Mouse (Mus musculus) MEL (cell line): ENCODE data around the gene Plxna4. TPM values are rescaled to one million over a fixed set of nuclear protein-coding genes. Genes with fewer than 3 reads are reported as not detected.
A peak's percentile ranks its signal among the peaks of the same experiment; 100 is the strongest.

Experiments used
- DNase-seq: peaks from one replicate; pipeline ENCODE4 v3.0.0; 2011; ENCODE audit warnings: low read depth, low spot score
- H3K27ac ChIP-seq: 2 replicates; pipeline ENCODE4 v1.5.1; 2012; ENCODE audit warnings: low read depth, mild to moderate bottlenecking, control low read depth, low read length, moderate library complexity; ENCODE audit not compliant: control insufficient read depth
- H3K27me3 ChIP-seq, 2 experiments: fragments of 150-350 bp in 1 of 2; sonication (generic) in 1 of 2; 2 replicates each; pipeline ENCODE4 v1.6.1; 2012; ENCODE audit warnings: low read length in 2 of 2, mild to moderate bottlenecking in 2 of 2, improper control_type of control experiment in 1 of 2, moderate library complexity in 1 of 2; ENCODE audit not compliant: insufficient read depth in 2 of 2, control insufficient read depth in 1 of 2
- H3K36me3 ChIP-seq, 2 experiments: 2 replicates each; pipeline ENCODE4 v1.6.1; 2012 to 2014; ENCODE audit warnings: low read length in 2 of 2, improper control_type of control experiment in 1 of 2, inconsistent platforms in 1 of 2, mild to moderate bottlenecking in 1 of 2; ENCODE audit not compliant: insufficient read depth in 2 of 2, control insufficient read depth in 1 of 2
- H3K4me1 ChIP-seq, 2 experiments: fragments of 150-350 bp in 1 of 2; sonication (generic) in 1 of 2; 2 replicates each; pipeline ENCODE4 v1.6.1; 2012; ENCODE audit warnings: low read length in 2 of 2, improper control_type of control experiment in 1 of 2, mild to moderate bottlenecking in 1 of 2; ENCODE audit not compliant: insufficient read depth in 2 of 2, control insufficient read depth in 1 of 2
- H3K4me3 ChIP-seq, 2 experiments: fragments of 150-350 bp in 1 of 2; sonication (generic) in 1 of 2; 2 replicates each; pipeline ENCODE4 v1.5.1; 2012; ENCODE audit warnings: low read depth in 2 of 2, low read length in 2 of 2, mild to moderate bottlenecking in 2 of 2, moderate library complexity in 2 of 2, control low read depth in 1 of 2, improper control_type of control experiment in 1 of 2; ENCODE audit not compliant: control insufficient read depth in 1 of 2, insufficient read depth in 1 of 2
- H3K79me2 ChIP-seq: 2 replicates; pipeline ENCODE4 v1.6.1; 2012; ENCODE audit warnings: mild to moderate bottlenecking, low read length, moderate library complexity; ENCODE audit not compliant: control insufficient read depth, poor library complexity, insufficient read depth
- H3K9ac ChIP-seq: 2 replicates; pipeline ENCODE4 v1.6.1; 2012; ENCODE audit warnings: low read depth, mild to moderate bottlenecking, control low read depth, low read length, moderate library complexity; ENCODE audit not compliant: control insufficient read depth, poor library complexity, severe bottlenecking
- H3K9me3 ChIP-seq: fragments of 150-350 bp; sonication (generic); replicated peaks from 2 replicates; pipeline ENCODE4 v1.6.1; 2012; ENCODE audit warnings: mild to moderate bottlenecking, low read length, improper control_type of control experiment, moderate library complexity; ENCODE audit not compliant: insufficient read depth
- EP300 ChIP-seq, 2 experiments: IDR thresholded peaks; 2 replicates each; pipeline ENCODE4 v1.6.1; 2011; ENCODE audit warnings: improper control_type of control experiment in 2 of 2, low read length in 2 of 2, low read depth in 1 of 2, mild to moderate bottlenecking in 1 of 2
- GATA1 ChIP-seq: IDR thresholded peaks from 2 replicates; pipeline ENCODE4 v1.6.1; 2011; ENCODE audit warnings: low read depth, low read length, improper control_type of control experiment
- HCFC1 ChIP-seq: IDR thresholded peaks from 2 replicates; pipeline ENCODE4 v1.6.1; 2012; ENCODE audit warnings: low read depth, mild to moderate bottlenecking, inconsistent platforms, low read length, improper control_type of control experiment, moderate library complexity
- KAT2A ChIP-seq: conservative IDR thresholded peaks from 2 replicates; pipeline ENCODE4 v1.6.1; 2012; ENCODE audit warnings: low read depth, low read length, improper control_type of control experiment, inconsistent platforms
- MAX ChIP-seq: IDR thresholded peaks from 2 replicates; pipeline ENCODE4 v1.6.1; 2011; ENCODE audit warnings: low read length, improper control_type of control experiment
- MEF2A ChIP-seq: IDR thresholded peaks from 2 replicates; pipeline ENCODE4 v1.6.1; 2014; ENCODE audit warnings: low read depth, mild to moderate bottlenecking, inconsistent platforms, low read length, improper control_type of control experiment; ENCODE audit not compliant: poor library complexity, insufficient replicate concordance, severe bottlenecking; ENCODE audit errors: extremely low read depth
- MYB ChIP-seq: IDR thresholded peaks from 2 replicates; pipeline ENCODE4 v1.6.1; 2011; ENCODE audit warnings: mild to moderate bottlenecking, low read depth, low read length, improper control_type of control experiment
- NRF1 ChIP-seq: IDR thresholded peaks from 2 replicates; pipeline ENCODE4 v1.6.1; 2014; ENCODE audit warnings: low read depth, mild to moderate bottlenecking, inconsistent platforms, low read length, improper control_type of control experiment, moderate library complexity; ENCODE audit not compliant: poor library complexity, insufficient read depth, severe bottlenecking
- POLR2A ChIP-seq, 2 experiments: IDR thresholded peaks; 2 replicates each; pipeline ENCODE4 v1.6.1; 2011 to 2012; ENCODE audit warnings: low read length in 2 of 2, mild to moderate bottlenecking in 2 of 2, control low read depth in 1 of 2, improper control_type of control experiment in 1 of 2, low read depth in 1 of 2, moderate library complexity in 1 of 2; ENCODE audit not compliant: control insufficient read depth in 1 of 2, insufficient read depth in 1 of 2, poor library complexity in 1 of 2
- POLR2AphosphoS2 ChIP-seq: IDR thresholded peaks from 2 replicates; pipeline ENCODE4 v1.6.1; 2011; ENCODE audit warnings: low read length, improper control_type of control experiment
- RAD21 ChIP-seq: IDR thresholded peaks from 2 replicates; pipeline ENCODE4 v1.6.1; 2011; ENCODE audit warnings: mild to moderate bottlenecking, low read depth, low read length, improper control_type of control experiment
- TAL1 ChIP-seq: IDR thresholded peaks from 2 replicates; pipeline ENCODE4 v1.6.1; 2012; ENCODE audit warnings: mild to moderate bottlenecking, inconsistent platforms, low read length, moderate library complexity, mixed read lengths
- TBP ChIP-seq: IDR thresholded peaks from 2 replicates; pipeline ENCODE4 v1.8.0; 2011; ENCODE audit warnings: low read depth, low read length, improper control_type of control experiment
- ZNF384 ChIP-seq: IDR thresholded peaks from 2 replicates; pipeline ENCODE4 v1.6.1; 2012; ENCODE audit warnings: low read depth, mild to moderate bottlenecking, inconsistent platforms, low read length, improper control_type of control experiment
- polyA plus RNA-seq, 2 experiments: library from polyadenylated mRNA; stranded (reverse) in 1 of 2; unstranded in 1 of 2; fragments of >175 nt in 1 of 2; fragments of >200 nt in 1 of 2; gene quantifications; 2 replicates each; pipeline versions ENCODE4 v1.2.1 to v1.2.4; 2012; ENCODE audit warnings: low replicate concordance in 2 of 2, low read depth in 1 of 2; ENCODE audit not compliant: insufficient read length in 2 of 2, insufficient read depth in 1 of 2, missing spikeins in 1 of 2
- total RNA-seq: library from RNA; depleted of rRNA; stranded (reverse); fragments of 300-350 nt; gene quantifications from 2 replicates; pipeline ENCODE4 v1.2.3, GENCODE M21; 2012

The Plxna4 gene
- total and polyA plus RNA-seq, 3 experiments: 0.01 TPM; not detected in 2

GRCm38 (mm10) chr6:32583582-32583981, 4.4 kb downstream of the Plxna4 start:
- Histone ChIP-seq H3K9ac (no peak overlapping the region), H3K9me3 (no peaks in the 10 kb centered on the region), H3K27me3 (no peaks in the 10 kb centered on the region), H3K36me3 (no peaks in the 10 kb centered on the region), H3K4me1 (no peaks in the 10 kb centered on the region), H3K79me2 (no peaks in the 10 kb centered on the region), H3K4me3 (no peak overlapping the region), H3K27ac (no peak overlapping the region)
- DNase-seq: no peak
- TF ChIP-seq NRF1: no peak
- TF ChIP-seq MEF2A: no peak
- TF ChIP-seq TBP: no peak
- no peak for TF ChIP-seq POLR2AphosphoS2
- no peak for TF ChIP-seq MAX
- no peak for TF ChIP-seq ZNF384
- TF ChIP-seq MYB: no peak
- TF ChIP-seq HCFC1: no peak
- no peak for TF ChIP-seq RAD21
- no peak for TF ChIP-seq GATA1

DNA sequence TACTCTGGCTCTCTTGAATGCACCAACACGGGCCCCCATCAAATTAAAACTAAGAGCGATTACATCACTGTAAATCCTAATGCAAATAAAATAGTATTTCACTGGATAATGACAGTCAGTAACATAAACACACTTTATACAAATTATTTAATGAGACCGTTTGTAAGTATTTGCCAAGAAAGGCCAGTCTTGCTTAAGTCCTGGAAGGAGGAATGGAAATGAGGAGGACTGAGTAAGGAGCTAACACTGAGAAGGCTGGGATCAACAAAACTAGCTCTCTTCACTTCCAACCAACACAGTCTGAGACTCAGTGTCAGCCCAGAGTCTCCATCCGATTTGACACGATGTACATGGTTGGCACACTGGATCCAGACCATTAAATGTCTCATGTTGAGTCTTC, 16.5 kb downstream of the Plxna4 start:
- H3K27ac ChIP-seq: no peak overlapping the region
- peaks cover 0 to 14% of the 10 kb centered on the region in 2 experiments; a peak in 2 of 4 replicates for H3K36me3 ChIP-seq
- H3K27me3 ChIP-seq: no peaks in the 10 kb centered on the region; a peak in 1 of 4 replicates
- DNase-seq: peak; percentile 8
- H3K79me2 ChIP-seq: no peaks in the 10 kb centered on the region
- no peaks in the 10 kb centered on the region for H3K9me3 ChIP-seq
- H3K9ac ChIP-seq: no peak overlapping the region
- H3K4me3 ChIP-seq: no peak overlapping the region
- H3K4me1 ChIP-seq: peaks cover 0 to 22% of the 10 kb centered on the region in 2 experiments; a peak in 2 of 4 replicates
- TF ChIP-seq KAT2A (no peak), MAX (no peak)

DNA sequence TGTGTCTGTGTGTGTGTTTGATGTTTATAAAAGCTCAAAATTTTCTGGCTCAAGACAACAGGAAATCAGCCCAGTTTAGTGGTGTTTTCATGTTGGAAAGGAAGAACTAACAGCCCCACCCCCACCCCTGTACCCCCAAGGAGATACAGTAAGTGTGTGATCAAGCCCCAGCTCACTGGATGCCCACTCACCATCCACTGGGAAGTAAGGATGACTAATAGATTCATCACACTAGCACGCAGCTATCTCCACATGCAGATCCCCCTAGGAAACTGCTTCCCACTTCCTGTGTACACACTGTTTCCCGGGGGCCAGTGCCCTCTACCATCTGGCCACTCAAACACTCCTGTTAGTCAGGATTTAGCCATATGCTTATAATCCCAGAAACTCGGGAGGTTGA, 17.5 kb downstream of the Plxna4 start:
- peak; percentile 30 for DNase-seq
- peaks cover 0 to 22% of the 10 kb centered on the region in 2 experiments; a peak in 2 of 4 replicates for H3K4me1 ChIP-seq
- TF ChIP-seq POLR2A (IDR thresholded peaks at IDR 0.05; ENCODE audit: control insufficient read depth in 1 of 2, insufficient read depth in 1 of 2, low read depth in 1 of 2, low read length in 2 of 2, poor library complexity in 1 of 2): no peak
- peak in 1 of 2 experiments; percentile 23; a peak in 2 of 4 replicates for TF ChIP-seq EP300 (IDR thresholded peaks at IDR 0.05; ENCODE audit: low read depth in 1 of 2, low read length in 2 of 2)
- TF ChIP-seq TAL1: peak; percentile 61
- H3K27ac ChIP-seq: peak overlapping the region; percentile 72
- no peaks in the 10 kb centered on the region for H3K79me2 ChIP-seq
- H3K9me3 ChIP-seq: no peaks in the 10 kb centered on the region
- H3K4me3 ChIP-seq: peak overlapping the region in 1 of 2 experiments; percentile 12; a peak in 1 of 4 replicates
- H3K9ac ChIP-seq: no peak overlapping the region
- peaks cover 0 to 14% of the 10 kb centered on the region in 2 experiments; a peak in 2 of 4 replicates for H3K36me3 ChIP-seq
- no peaks in the 10 kb centered on the region for H3K27me3 ChIP-seq
